Mouse (Mus musculus): ENCODE results near the gene Abr. TPM values are rescaled to one million over a fixed set of nuclear protein-coding genes. Genes with fewer than 3 reads are reported as not detected.

Gene Abr
- total RNA-seq, 2 experiments from 2014 or later = 487 to 511 TPM

GRCm38 (mm10) chr11:76392532-76392931, 229.6 kb downstream of the Abr start:
- DNase-seq (ENCODE audit: extremely low spot score in 1 of 2, low spot score in 1 of 2) = no peak

- no peak for DNase-seq (ENCODE audit: extremely low spot score in 1 of 2, low spot score in 1 of 2)
Measured at GRCm38 (mm10) chr11:76388711-76389110, 233.4 kb downstream of the Abr start.

GRCm38 (mm10) chr11:76387097-76387496, 235.0 kb downstream of the Abr start:
- no peak for DNase-seq (ENCODE audit: extremely low spot score in 1 of 2, low spot score in 1 of 2)

- DNase-seq (ENCODE audit: extremely low spot score in 1 of 2, low spot score in 1 of 2) = no peak
Measured at GRCm38 (mm10) chr11:76385746-76386145, 236.4 kb downstream of the Abr start.

- no peak for DNase-seq (ENCODE audit: extremely low spot score in 1 of 2, low spot score in 1 of 2)
Measured at GRCm38 (mm10) chr11:76385017-76385416, 237.1 kb downstream of the Abr start.

- no peak for DNase-seq (ENCODE audit: extremely low spot score in 1 of 2, low spot score in 1 of 2)
Measured at GRCm38 (mm10) chr11:76384307-76384706, 237.8 kb downstream of the Abr start.

- no peak for DNase-seq (ENCODE audit: extremely low spot score in 1 of 2, low spot score in 1 of 2)
Measured at GRCm38 (mm10) chr11:76382711-76383324, 239.3 kb downstream of the Abr start.

GRCm38 (mm10) chr11:76381201-76381885, 240.8 kb downstream of the Abr start:
- DNase-seq (ENCODE audit: extremely low spot score in 1 of 2, low spot score in 1 of 2) = no peak

- DNase-seq (ENCODE audit: extremely low spot score in 1 of 2, low spot score in 1 of 2) = no peak
Measured at GRCm38 (mm10) chr11:76379921-76380544, 242.1 kb downstream of the Abr start.

- DNase-seq (ENCODE audit: extremely low spot score in 1 of 2, low spot score in 1 of 2) = no peak
Measured at GRCm38 (mm10) chr11:76376425-76376824, 245.7 kb downstream of the Abr start.

- DNase-seq (ENCODE audit: extremely low spot score in 1 of 2, low spot score in 1 of 2) = no peak
Measured at GRCm38 (mm10) chr11:76374491-76375185, 247.5 kb downstream of the Abr start.

- DNase-seq (ENCODE audit: extremely low spot score in 1 of 2, low spot score in 1 of 2) = no peak
Measured at GRCm38 (mm10) chr11:76372534-76372933, 249.6 kb downstream of the Abr start.

- DNase-seq (ENCODE audit: extremely low spot score in 1 of 2, low spot score in 1 of 2) = no peak
Measured at GRCm38 (mm10) chr11:76372120-76372519, 250.0 kb downstream of the Abr start.

GRCm38 (mm10) chr11:76370491-76370890, 251.6 kb downstream of the Abr start:
- no peak for DNase-seq (ENCODE audit: extremely low spot score in 1 of 2, low spot score in 1 of 2)

Other genes with a start within 250 kb of the Abr start
- gene Nxn, start 223.2 kb downstream of the Abr start, total RNA-seq (2021) = 10 to 100 TPM in 1 of 2 experiments, 1 to 10 TPM in 1; 8.9 to 12.4 TPM
- gene Timm22, start 215.4 kb downstream of the Abr start, total RNA-seq (2021) = 10 to 100 TPM; 25.9 to 39.4 TPM
- 1 to 10 TPM; 5.4 TPM for gene Bhlha9, start 50.2 kb upstream of the Abr start, total RNA-seq (2021)
- under 1 TPM; 0.38 to 0.42 TPM for gene Trarg1, start 57.5 kb upstream of the Abr start, total RNA-seq (2021)
- gene Gosr1, start 141.3 kb upstream of the Abr start, total RNA-seq (2021) = 10 to 100 TPM; 50.1 to 58.1 TPM
- 10 to 100 TPM; 57.7 to 62.8 TPM for gene Cpd, start 224.7 kb upstream of the Abr start, total RNA-seq (2021)

All from layer of hippocampus, postnatal 25 days (tissue).